Mouse (Mus musculus) liver, embryonic 12.5 days (tissue): ENCODE data around the gene Slc25a14. TPM values are rescaled to one million over a fixed set of nuclear protein-coding genes. Genes with fewer than 3 reads are reported as not detected.

Experiments used
- ATAC-seq: fragments of 200-750 bp; cut with Nextera tagmentation; 2 replicates; pipeline ENCODE4 v1.8.0; 2017; ENCODE audit warnings: moderate number of reproducible peaks, mild to moderate bottlenecking, moderate library complexity
- H3K27ac ChIP-seq: fragments of 300-500 bp; sonication (generic); 2 replicates; pipeline ENCODE4 v1.5.1; 2016; ENCODE audit warnings: mild to moderate bottlenecking
- H3K27me3 ChIP-seq: fragments of 300-500 bp; sonication (generic); replicated peaks from 2 replicates; pipeline ENCODE4 v1.6.1; 2016; ENCODE audit warnings: mild to moderate bottlenecking, moderate library complexity
- H3K36me3 ChIP-seq: fragments of 300-500 bp; sonication (generic); 2 replicates; pipeline ENCODE4 v1.6.1; 2016; ENCODE audit warnings: mild to moderate bottlenecking, moderate library complexity
- H3K4me1 ChIP-seq: fragments of 300-500 bp; sonication (generic); 2 replicates; pipeline ENCODE4 v1.6.1; 2016
- H3K4me2 ChIP-seq: fragments of 300-500 bp; sonication (generic); 2 replicates; pipeline ENCODE4 v1.6.1; 2016; ENCODE audit warnings: mild to moderate bottlenecking, moderate library complexity
- H3K4me3 ChIP-seq: fragments of 300-500 bp; sonication (generic); 2 replicates; pipeline ENCODE4 v1.5.1; 2016; ENCODE audit warnings: mild to moderate bottlenecking, moderate library complexity
- H3K9ac ChIP-seq: fragments of 300-500 bp; sonication (generic); 2 replicates; pipeline ENCODE4 v1.6.1; 2016; ENCODE audit warnings: mild to moderate bottlenecking, moderate library complexity
- H3K9me3 ChIP-seq: fragments of 300-500 bp; sonication (generic); replicated peaks from 2 replicates; pipeline ENCODE4 v1.6.1; 2016; ENCODE audit warnings: mild to moderate bottlenecking, moderate library complexity
- WGBS: fragments of 180-500 bp; shearing (Covaris S2); methylation state at CpG from one replicate; pipeline ENCODE4 v1.1.7; 2016; ENCODE audit not compliant: insufficient replicate concordance; 5-methylcytosine and 5-hydroxymethylcytosine counted together
- microRNA-seq: library from miRNA; unstranded; fragments of <30 nt; microRNA quantifications from one replicate; pipeline ENCODE4, GENCODE M21; 2017
- polyA plus RNA-seq: library from polyadenylated mRNA; unstranded; fragments of >200 nt; fragmentation: Nextera tagmentation; extraction: Ambion mirVana; gene quantifications from 2 replicates; pipeline ENCODE4 v1.2.1, GENCODE M21; 2016

Slc25a14 gene
- polyA plus RNA-seq, 1 experiment from 2014 or later, result 5.5 TPM

- H3K4me1 ChIP-seq, result no peaks in the 10 kb centered on the region
- H3K4me3 ChIP-seq, result no peak overlapping the region
- 61% methylated on average over 3 of the region's 3 CpGs for WGBS
- no peak for ATAC-seq
- no peaks in the 10 kb centered on the region for H3K36me3 ChIP-seq
- no peaks in the 10 kb centered on the region for H3K9me3 ChIP-seq
- no peak overlapping the region for H3K9ac ChIP-seq
- H3K4me2 ChIP-seq, result no peak overlapping the region
- no peak overlapping the region for H3K27ac ChIP-seq
- no peaks in the 10 kb centered on the region for H3K27me3 ChIP-seq
Measured at GRCm38 (mm10) chrX:48669588-48669987, 46.4 kb downstream of the Slc25a14 start.

DNA sequence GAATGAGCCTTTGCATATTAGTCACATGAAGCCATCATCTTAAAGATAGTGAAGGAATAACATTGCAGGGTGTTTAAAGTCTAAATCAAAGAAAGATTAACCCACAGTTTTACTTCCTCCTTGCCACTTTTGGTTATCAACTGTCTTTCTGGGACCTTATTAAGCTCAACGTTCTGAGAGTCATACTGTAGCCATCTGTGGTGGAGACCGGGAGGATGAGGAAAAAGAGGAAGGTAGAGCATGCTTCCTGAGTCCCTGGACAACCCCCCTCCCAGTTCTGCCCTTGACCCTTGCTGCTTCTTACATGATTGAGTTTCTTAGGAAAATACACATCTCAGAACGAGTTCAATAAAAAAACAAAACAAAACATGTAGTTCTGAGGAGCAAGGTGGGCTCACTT lies 48.5 kb downstream of the Slc25a14 start:
- Histone ChIP-seq H3K27me3 (no peaks in the 10 kb centered on the region), H3K36me3 (no peaks in the 10 kb centered on the region), H3K9me3 (no peaks in the 10 kb centered on the region), H3K4me3 (no peak overlapping the region), H3K27ac (no peak overlapping the region), H3K9ac (no peak overlapping the region), H3K4me1 (no peaks in the 10 kb centered on the region), H3K4me2 (no peak overlapping the region)
- no peak for ATAC-seq
- WGBS, result 37% methylated on average over 3 of the region's 3 CpGs

- Histone ChIP-seq H3K4me2 (no peak within 1 kb of the TSS), H3K9ac (no peak within 1 kb of the TSS), H3K36me3 (no peaks in the 10 kb centered on the region), H3K27me3 (no peaks in the 10 kb centered on the region), H3K9me3 (no peaks in the 10 kb centered on the region), H3K4me3 (no peak within 1 kb of the TSS), H3K4me1 (no peaks in the 10 kb centered on the region), H3K27ac (no peak within 1 kb of the TSS)
- WGBS, result 48% methylated on average over 4 of the region's 4 CpGs
- ATAC-seq, result no peak
Measured at GRCm38 (mm10) chrX:48674171-48674570, 51.0 kb downstream of the Slc25a14 start, which contains the start of gene Gpr119. Gene Gpr119 (minus strand): TSS chrX:48674478.

- whole genome bisulfite sequencing, result 17% methylated on average over 3 of the region's 3 CpGs
- Histone ChIP-seq H3K36me3 (no peaks in the 10 kb centered on the region), H3K4me1 (0 out of 2 replicates have a peak, but pooled peaks cover 4% of the 10 kb centered on the region), H3K9ac (no peak overlapping the region), H3K4me3 (no peak overlapping the region), H3K9me3 (no peaks in the 10 kb centered on the region), H3K27ac (no peak overlapping the region), H3K4me2 (no peak overlapping the region), H3K27me3 (no peaks in the 10 kb centered on the region)
- no peak for ATAC-seq
Measured at GRCm38 (mm10) chrX:48683451-48683850, 60.2 kb downstream of the Slc25a14 start.

- WGBS, result 49% methylated on average over 5 of the region's 5 CpGs
- Histone ChIP-seq H3K4me1 (0 out of 2 replicates have a peak, but pooled peaks cover 4% of the 10 kb centered on the region), H3K9me3 (no peaks in the 10 kb centered on the region), H3K27me3 (no peaks in the 10 kb centered on the region), H3K36me3 (no peaks in the 10 kb centered on the region), H3K4me3 (no peak overlapping the region), H3K27ac (no peak overlapping the region), H3K9ac (no peak overlapping the region), H3K4me2 (no peak overlapping the region)
- peak; percentile 58; the same call in 1 of the 2 replicates for ATAC-seq
Measured at GRCm38 (mm10) chrX:48683857-48684256, 60.6 kb downstream of the Slc25a14 start.

GRCm38 (mm10) chrX:48694460-48694859 lies 71.2 kb downstream of the Slc25a14 start:
- Histone ChIP-seq H3K4me1 (peaks cover 9% of the 10 kb centered on the region), H3K4me2 (peak overlapping the region; percentile 73), H3K9me3 (no peaks in the 10 kb centered on the region), H3K9ac (peak overlapping the region; percentile 73), H3K27me3 (no peaks in the 10 kb centered on the region), H3K36me3 (peaks cover 11% of the 10 kb centered on the region), H3K27ac (no peak overlapping the region; the same call in 1 of the 2 replicates), H3K4me3 (peak overlapping the region; percentile 67)
- WGBS, result 14% methylated on average over 6 of the region's 6 CpGs
- peak; percentile 73 for ATAC-seq

- Histone ChIP-seq H3K4me3 (peak within 1 kb of the TSS; percentile 67), H3K9ac (peak within 1 kb of the TSS; percentile 73), H3K27ac (peak within 1 kb of the TSS; percentile 88), H3K4me2 (peak within 1 kb of the TSS; percentile 73), H3K9me3 (no peaks in the 10 kb centered on the region), H3K4me1 (peaks cover 9% of the 10 kb centered on the region), H3K27me3 (no peaks in the 10 kb centered on the region), H3K36me3 (peaks cover 11% of the 10 kb centered on the region)
- ATAC-seq, result peak; percentile 97
- 6% methylated on average over 42 of the region's 42 CpGs for WGBS
Measured at GRCm38 (mm10) chrX:48694864-48695371, 71.7 kb downstream of the Slc25a14 start, which contains the start of gene Rbmx2. Gene Rbmx2 (plus strand): TSS chrX:48695004.

DNA sequence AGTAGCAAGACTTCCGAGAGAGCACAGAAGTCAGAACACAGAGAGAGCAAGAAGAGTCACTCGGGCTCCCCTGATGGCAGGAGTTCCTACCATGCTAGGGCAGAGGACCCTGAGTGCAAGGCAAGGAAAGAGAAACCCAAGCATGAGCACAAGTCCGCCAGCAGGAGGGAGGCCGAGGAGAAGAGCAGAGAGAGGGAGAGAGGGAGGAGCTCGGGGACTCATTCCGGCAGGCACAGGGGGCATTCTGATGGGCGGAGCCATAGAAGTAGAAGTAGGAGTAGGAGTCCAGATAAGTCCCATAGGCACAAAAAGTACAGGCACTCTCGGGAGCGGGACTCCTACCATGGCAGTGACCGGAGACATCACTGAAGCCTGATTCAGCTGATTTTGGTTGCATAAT lies 86.5 kb downstream of the Slc25a14 start:
- Histone ChIP-seq H3K36me3 (peaks cover 44% of the 10 kb centered on the region), H3K4me3 (no peak overlapping the region), H3K9me3 (no peaks in the 10 kb centered on the region), H3K27ac (no peak overlapping the region), H3K9ac (no peak overlapping the region), H3K4me2 (no peak overlapping the region), H3K4me1 (no peaks in the 10 kb centered on the region), H3K27me3 (no peaks in the 10 kb centered on the region)
- 86% methylated on average over 10 of the region's 10 CpGs for WGBS
- no peak for ATAC-seq

Small RNA genes within 50 kb of the gene (microRNA-seq; reads per million reads assigned to microRNA genes)
- not detected for gene Gm27828

Other genes with a start within 250 kb of the Slc25a14 start
- 4.0 and 4.3 TPM in 2 replicates for gene Elf4, start 160.3 kb upstream of the Slc25a14 start, polyA plus RNA-seq
- gene Aifm1, start 109.8 kb upstream of the Slc25a14 start, polyA plus RNA-seq, result 73.2 and 73.9 TPM in 2 replicates
- gene Rab33a, start 104.1 kb upstream of the Slc25a14 start, polyA plus RNA-seq, result 0.90 and 0.93 TPM in 2 replicates
- 5.5 and 7.2 TPM in 2 replicates for gene Zfp280c, start 28.9 kb upstream of the Slc25a14 start, polyA plus RNA-seq
- gene Gpr119, start 51.1 kb downstream of the Slc25a14 start, polyA plus RNA-seq, result not detected in 2 replicates
- gene Rbmx2, start 71.6 kb downstream of the Slc25a14 start, polyA plus RNA-seq, result 16.7 and 18.2 TPM in 2 replicates